Mouse (Mus musculus) MEL (cell line): ENCODE measurements around the gene Gsto2. TPM values are rescaled to one million over a fixed set of nuclear protein-coding genes. Genes with fewer than 3 reads are reported as not detected.
A peak's percentile ranks its signal among the peaks of the same experiment; 100 is the strongest.

Source experiments
- DNase-seq: peaks from one replicate; pipeline ENCODE4 v3.0.0; 2011; ENCODE audit warnings: low read depth, low spot score
- H3K27ac ChIP-seq: 2 replicates; pipeline ENCODE4 v1.5.1; 2012; ENCODE audit warnings: low read depth, mild to moderate bottlenecking, control low read depth, low read length, moderate library complexity; ENCODE audit not compliant: control insufficient read depth
- H3K27me3 ChIP-seq, 2 experiments: fragments of 150-350 bp in 1 of 2; sonication (generic) in 1 of 2; 2 replicates each; pipeline ENCODE4 v1.6.1; 2012; ENCODE audit warnings: low read length in 2 of 2, mild to moderate bottlenecking in 2 of 2, improper control_type of control experiment in 1 of 2, moderate library complexity in 1 of 2; ENCODE audit not compliant: insufficient read depth in 2 of 2, control insufficient read depth in 1 of 2
- H3K36me3 ChIP-seq, 2 experiments: 2 replicates each; pipeline ENCODE4 v1.6.1; 2012 to 2014; ENCODE audit warnings: low read length in 2 of 2, improper control_type of control experiment in 1 of 2, inconsistent platforms in 1 of 2, mild to moderate bottlenecking in 1 of 2; ENCODE audit not compliant: insufficient read depth in 2 of 2, control insufficient read depth in 1 of 2
- H3K4me1 ChIP-seq, 2 experiments: fragments of 150-350 bp in 1 of 2; sonication (generic) in 1 of 2; 2 replicates each; pipeline ENCODE4 v1.6.1; 2012; ENCODE audit warnings: low read length in 2 of 2, improper control_type of control experiment in 1 of 2, mild to moderate bottlenecking in 1 of 2; ENCODE audit not compliant: insufficient read depth in 2 of 2, control insufficient read depth in 1 of 2
- H3K4me3 ChIP-seq, 2 experiments: fragments of 150-350 bp in 1 of 2; sonication (generic) in 1 of 2; 2 replicates each; pipeline ENCODE4 v1.5.1; 2012; ENCODE audit warnings: low read depth in 2 of 2, low read length in 2 of 2, mild to moderate bottlenecking in 2 of 2, moderate library complexity in 2 of 2, control low read depth in 1 of 2, improper control_type of control experiment in 1 of 2; ENCODE audit not compliant: control insufficient read depth in 1 of 2, insufficient read depth in 1 of 2
- H3K79me2 ChIP-seq: 2 replicates; pipeline ENCODE4 v1.6.1; 2012; ENCODE audit warnings: mild to moderate bottlenecking, low read length, moderate library complexity; ENCODE audit not compliant: control insufficient read depth, poor library complexity, insufficient read depth
- H3K9ac ChIP-seq: 2 replicates; pipeline ENCODE4 v1.6.1; 2012; ENCODE audit warnings: low read depth, mild to moderate bottlenecking, control low read depth, low read length, moderate library complexity; ENCODE audit not compliant: control insufficient read depth, poor library complexity, severe bottlenecking
- H3K9me3 ChIP-seq: fragments of 150-350 bp; sonication (generic); replicated peaks from 2 replicates; pipeline ENCODE4 v1.6.1; 2012; ENCODE audit warnings: mild to moderate bottlenecking, low read length, improper control_type of control experiment, moderate library complexity; ENCODE audit not compliant: insufficient read depth
- BHLHE40 ChIP-seq: IDR thresholded peaks from 2 replicates; pipeline ENCODE4 v1.6.1; 2012; ENCODE audit warnings: low read depth, mild to moderate bottlenecking, inconsistent platforms, low read length, improper control_type of control experiment, borderline replicate concordance
- CHD1 ChIP-seq: IDR thresholded peaks from 2 replicates; pipeline ENCODE4 v1.6.1; 2012; ENCODE audit warnings: low read depth, mild to moderate bottlenecking, inconsistent platforms, low read length, improper control_type of control experiment
- CHD2 ChIP-seq: IDR thresholded peaks from 2 replicates; pipeline ENCODE4 v1.6.1; 2011; ENCODE audit warnings: low read length, improper control_type of control experiment
- CTCF ChIP-seq, 3 experiments: IDR thresholded peaks in 2 of 3; conservative IDR thresholded peaks in 1 of 3; 2 replicates each; pipeline ENCODE4 v1.5.1; 2011 to 2012; ENCODE audit warnings: low read length in 3 of 3, low read depth in 2 of 3, mild to moderate bottlenecking in 2 of 3, improper control_type of control experiment in 1 of 3, inconsistent platforms in 1 of 3, mixed read lengths in 1 of 3, moderate library complexity in 1 of 3; ENCODE audit not compliant: control insufficient read depth in 1 of 3, insufficient read depth in 1 of 3, poor library complexity in 1 of 3, severe bottlenecking in 1 of 3
- E2F4 ChIP-seq: IDR thresholded peaks from 2 replicates; pipeline ENCODE4 v1.6.1; 2011; ENCODE audit warnings: low read depth, low read length, improper control_type of control experiment, borderline replicate concordance
- EP300 ChIP-seq, 2 experiments: IDR thresholded peaks; 2 replicates each; pipeline ENCODE4 v1.6.1; 2011; ENCODE audit warnings: improper control_type of control experiment in 2 of 2, low read length in 2 of 2, low read depth in 1 of 2, mild to moderate bottlenecking in 1 of 2
- ETS1 ChIP-seq: IDR thresholded peaks from 2 replicates; pipeline ENCODE4 v1.6.1; 2012; ENCODE audit warnings: low read depth, mild to moderate bottlenecking, inconsistent platforms, low read length, improper control_type of control experiment, moderate library complexity
- GABPA ChIP-seq: IDR thresholded peaks from 2 replicates; pipeline ENCODE4 v1.6.1; 2012; ENCODE audit warnings: low read depth, mild to moderate bottlenecking, inconsistent platforms, low read length, improper control_type of control experiment, moderate library complexity
- GATA1 ChIP-seq: IDR thresholded peaks from 2 replicates; pipeline ENCODE4 v1.6.1; 2011; ENCODE audit warnings: low read depth, low read length, improper control_type of control experiment
- HCFC1 ChIP-seq: IDR thresholded peaks from 2 replicates; pipeline ENCODE4 v1.6.1; 2012; ENCODE audit warnings: low read depth, mild to moderate bottlenecking, inconsistent platforms, low read length, improper control_type of control experiment, moderate library complexity
- JUND ChIP-seq: IDR thresholded peaks from 2 replicates; pipeline ENCODE4 v1.6.1; 2011; ENCODE audit warnings: low read depth, mild to moderate bottlenecking, improper control_type of control experiment, low read length
- KAT2A ChIP-seq: conservative IDR thresholded peaks from 2 replicates; pipeline ENCODE4 v1.6.1; 2012; ENCODE audit warnings: low read depth, low read length, improper control_type of control experiment, inconsistent platforms
- MAX ChIP-seq: IDR thresholded peaks from 2 replicates; pipeline ENCODE4 v1.6.1; 2011; ENCODE audit warnings: low read length, improper control_type of control experiment
- MAZ ChIP-seq: IDR thresholded peaks from 2 replicates; pipeline ENCODE4 v1.6.1; 2012; ENCODE audit warnings: low read depth, mild to moderate bottlenecking, inconsistent platforms, low read length, improper control_type of control experiment
- MEF2A ChIP-seq: IDR thresholded peaks from 2 replicates; pipeline ENCODE4 v1.6.1; 2014; ENCODE audit warnings: low read depth, mild to moderate bottlenecking, inconsistent platforms, low read length, improper control_type of control experiment; ENCODE audit not compliant: poor library complexity, insufficient replicate concordance, severe bottlenecking; ENCODE audit errors: extremely low read depth
- MXI1 ChIP-seq: IDR thresholded peaks from 2 replicates; pipeline ENCODE4 v1.6.1; 2011; ENCODE audit warnings: mild to moderate bottlenecking, low read depth, low read length, improper control_type of control experiment
- MYB ChIP-seq: IDR thresholded peaks from 2 replicates; pipeline ENCODE4 v1.6.1; 2011; ENCODE audit warnings: mild to moderate bottlenecking, low read depth, low read length, improper control_type of control experiment
- NELFE ChIP-seq: IDR thresholded peaks from 2 replicates; pipeline ENCODE4 v1.6.1; 2011; ENCODE audit warnings: low read depth, low read length, improper control_type of control experiment
- NRF1 ChIP-seq: IDR thresholded peaks from 2 replicates; pipeline ENCODE4 v1.6.1; 2014; ENCODE audit warnings: low read depth, mild to moderate bottlenecking, inconsistent platforms, low read length, improper control_type of control experiment, moderate library complexity; ENCODE audit not compliant: poor library complexity, insufficient read depth, severe bottlenecking
- POLR2AphosphoS2 ChIP-seq: IDR thresholded peaks from 2 replicates; pipeline ENCODE4 v1.6.1; 2011; ENCODE audit warnings: low read length, improper control_type of control experiment
- POLR2AphosphoS5 ChIP-seq: IDR thresholded peaks from 2 replicates; pipeline ENCODE4 v1.6.1; 2012; ENCODE audit warnings: low read depth, borderline replicate concordance, mild to moderate bottlenecking, inconsistent platforms, low read length, moderate library complexity, mixed read lengths
- RAD21 ChIP-seq: IDR thresholded peaks from 2 replicates; pipeline ENCODE4 v1.6.1; 2011; ENCODE audit warnings: mild to moderate bottlenecking, low read depth, low read length, improper control_type of control experiment
- RCOR1 ChIP-seq: IDR thresholded peaks from 2 replicates; pipeline ENCODE4 v1.6.1; 2012; ENCODE audit warnings: low read depth, mild to moderate bottlenecking, inconsistent platforms, low read length, improper control_type of control experiment
- SIN3A ChIP-seq: IDR thresholded peaks from 2 replicates; pipeline ENCODE4 v1.6.1; 2012; ENCODE audit warnings: low read length, improper control_type of control experiment, inconsistent platforms
- SMC3 ChIP-seq: IDR thresholded peaks from 2 replicates; pipeline ENCODE4 v1.6.1; 2011; ENCODE audit warnings: low read depth, low read length, improper control_type of control experiment
- TBP ChIP-seq: IDR thresholded peaks from 2 replicates; pipeline ENCODE4 v1.8.0; 2011; ENCODE audit warnings: low read depth, low read length, improper control_type of control experiment
- TCF12 ChIP-seq: IDR thresholded peaks from 2 replicates; pipeline ENCODE4 v1.6.1; 2014; ENCODE audit warnings: low read depth, mild to moderate bottlenecking, inconsistent platforms, low read length, improper control_type of control experiment, moderate library complexity
- UBTF ChIP-seq: IDR thresholded peaks from 2 replicates; pipeline ENCODE4 v1.6.1; 2012; ENCODE audit warnings: low read depth, mild to moderate bottlenecking, inconsistent platforms, low read length, improper control_type of control experiment, moderate library complexity, borderline replicate concordance; ENCODE audit not compliant: insufficient read depth
- USF1 ChIP-seq: IDR thresholded peaks from 2 replicates; pipeline ENCODE4 v1.6.1; 2014; ENCODE audit warnings: low read depth, mild to moderate bottlenecking, inconsistent platforms, low read length, improper control_type of control experiment, moderate library complexity
- USF2 ChIP-seq, 2 experiments: IDR thresholded peaks; 2 replicates each; pipeline ENCODE4 v1.6.1; 2011 to 2012; ENCODE audit warnings: improper control_type of control experiment in 2 of 2, low read length in 2 of 2, borderline replicate concordance in 1 of 2, inconsistent platforms in 1 of 2, low read depth in 1 of 2, mild to moderate bottlenecking in 1 of 2; ENCODE audit not compliant: insufficient read depth in 1 of 2
- ZKSCAN1 ChIP-seq: IDR thresholded peaks from 2 replicates; pipeline ENCODE4 v1.6.1; 2012; ENCODE audit warnings: low read depth, mild to moderate bottlenecking, inconsistent platforms, low read length, improper control_type of control experiment, moderate library complexity
- ZNF384 ChIP-seq: IDR thresholded peaks from 2 replicates; pipeline ENCODE4 v1.6.1; 2012; ENCODE audit warnings: low read depth, mild to moderate bottlenecking, inconsistent platforms, low read length, improper control_type of control experiment
- polyA plus RNA-seq, 2 experiments: library from polyadenylated mRNA; stranded (reverse) in 1 of 2; unstranded in 1 of 2; fragments of >175 nt in 1 of 2; fragments of >200 nt in 1 of 2; gene quantifications; 2 replicates each; pipeline versions ENCODE4 v1.2.1 to v1.2.4; 2012; ENCODE audit warnings: low replicate concordance in 2 of 2, low read depth in 1 of 2; ENCODE audit not compliant: insufficient read length in 2 of 2, insufficient read depth in 1 of 2, missing spikeins in 1 of 2
- total RNA-seq: library from RNA; depleted of rRNA; stranded (reverse); fragments of 300-350 nt; gene quantifications from 2 replicates; pipeline ENCODE4 v1.2.3, GENCODE M21; 2012

The Gsto2 gene
- total and polyA plus RNA-seq, 3 experiments = 0.14 TPM; not detected in 2

DNA sequence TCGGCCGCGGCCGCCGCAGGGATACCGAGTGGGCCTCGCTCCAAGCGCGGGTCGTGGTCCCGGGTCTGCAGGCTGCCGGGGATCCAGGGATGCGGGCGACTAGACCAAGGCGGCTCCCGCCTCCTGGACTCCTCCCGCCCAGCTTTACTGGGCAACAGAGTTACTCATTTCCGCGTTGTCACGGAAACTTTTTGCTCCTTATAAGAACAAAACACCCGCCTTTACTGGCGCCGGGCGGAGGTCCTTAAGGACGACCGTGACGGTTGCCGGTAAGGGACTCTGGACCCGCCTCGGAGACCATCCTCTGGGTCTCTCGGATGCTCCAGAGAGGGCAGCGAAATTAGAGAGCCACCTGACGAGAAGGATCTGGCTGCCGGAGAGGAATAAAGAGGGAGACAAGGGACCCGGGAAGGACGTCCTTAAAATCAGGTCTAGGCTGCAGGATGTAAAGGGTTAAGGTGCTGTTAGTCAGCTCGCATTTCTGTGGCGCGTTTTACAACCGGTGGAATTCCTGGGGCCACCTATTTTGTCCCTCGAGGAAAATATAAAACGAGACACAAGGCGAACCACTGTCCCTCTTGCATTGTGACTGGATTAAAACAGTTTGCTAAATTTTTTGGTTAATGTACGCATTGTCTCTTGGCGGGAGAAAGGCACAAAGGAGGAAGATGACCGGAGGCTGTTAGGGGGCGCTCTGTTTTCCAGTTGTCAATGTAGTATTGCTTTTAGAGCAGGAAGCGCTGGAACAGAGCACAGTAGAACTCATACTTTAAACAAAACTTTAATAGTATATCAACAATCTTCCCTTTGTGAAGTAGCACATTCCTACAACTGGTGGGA is 54.0 kb downstream of the Gsto2 start, which contains the start of the genes Cfap43 and Itprip (continued):
- TF ChIP-seq RAD21 (no peak; the same call in 1 of the 2 replicates), GATA1 (no peak), USF1 (no peak), SIN3A (peak; percentile 99), CHD1 (no peak), RCOR1 (no peak), POLR2AphosphoS2 (no peak), NELFE (peak; percentile 56), TCF12 (peak; percentile 59; the same call in 1 of the 2 replicates)

GRCm38 (mm10) chr19:47919966-47920375 is 54.6 kb downstream of the Gsto2 start:
- Histone ChIP-seq H3K4me1 (peaks cover 3 to 25% of the 10 kb centered on the region in 2 experiments), H3K9ac (peak overlapping the region; percentile 97), H3K27ac (peak overlapping the region; percentile 99), H3K4me3 (peak overlapping the region; percentile 54 to 98), H3K36me3 (peaks cover 0 to 18% of the 10 kb centered on the region in 2 experiments; a peak in 2 of 4 replicates), H3K9me3 (no peaks in the 10 kb centered on the region), H3K27me3 (no peaks in the 10 kb centered on the region), H3K79me2 (peaks cover 32% of the 10 kb centered on the region)
- TF ChIP-seq ZNF384 = no peak
- TF ChIP-seq ETS1 = peak; percentile 72; the same call in 1 of the 2 replicates
- TF ChIP-seq UBTF = no peak
- no peak for TF ChIP-seq CHD2
- no peak for TF ChIP-seq KAT2A
- TF ChIP-seq POLR2AphosphoS2 = no peak
- no peak for TF ChIP-seq SIN3A
- no peak for TF ChIP-seq TBP
- TF ChIP-seq POLR2AphosphoS5 = no peak
- TF ChIP-seq RAD21 = no peak
- TF ChIP-seq CTCF (IDR thresholded peaks at IDR 0.05 in 2 of 3, conservative IDR thresholded peaks at IDR 0.05 in 1 of 3; ENCODE audit: control insufficient read depth in 1 of 3, insufficient read depth in 1 of 3, low read depth in 2 of 3, low read length in 3 of 3, poor library complexity in 1 of 3, severe bottlenecking in 1 of 3) = no peak
- peak; percentile 94 for TF ChIP-seq MEF2A
- TF ChIP-seq USF2 (IDR thresholded peaks at IDR 0.05; ENCODE audit: borderline replicate concordance in 1 of 2, insufficient read depth in 1 of 2, low read depth in 1 of 2, low read length in 2 of 2) = no peak
- TF ChIP-seq GATA1 = peak; percentile 63
- peak in 1 of 2 experiments; percentile 56; a peak in 3 of 4 replicates for TF ChIP-seq EP300 (IDR thresholded peaks at IDR 0.05; ENCODE audit: low read depth in 1 of 2, low read length in 2 of 2)
- no peak for TF ChIP-seq NRF1
- no peak for TF ChIP-seq JUND
- TF ChIP-seq MYB = no peak
- TF ChIP-seq GABPA = no peak
- TF ChIP-seq NELFE = no peak; the same call in 1 of the 2 replicates
- no peak for TF ChIP-seq E2F4
- no peak for TF ChIP-seq MAX
- no peak for TF ChIP-seq SMC3
- no peak for TF ChIP-seq CHD1
- 0 out of 2 replicates have a peak, but pooled peaks have one; percentile 21 for TF ChIP-seq BHLHE40
- TF ChIP-seq HCFC1 = no peak
- TF ChIP-seq ZKSCAN1 = no peak
- TF ChIP-seq USF1 = no peak
- no peak for TF ChIP-seq MXI1
- TF ChIP-seq MAZ = no peak
- no peak for TF ChIP-seq RCOR1
- DNase-seq = peak; percentile 75
